Mouse (Mus musculus) spleen, embryonic (tissue): ENCODE measurements at regions not wholly inside any gene's neighbourhood (a gene's known extent, or its start where the extent isn't known, plus 50 kb on each side); places are given as distances from the start of the nearest gene placed in this dataset.

ENCODE experiments used
- CTCF ChIA-PET: fragments of 350-600 bp; sonication (Branson Sonifier 250); formaldehyde crosslinking; loops from one replicate; lab custom pipeline; 2022; lab: Charles Lee

- CTCF ChIA-PET: no interaction called here
These were observed 136.9 kb downstream of the Uaca start for GRCm38 (mm10) chr9:60931290-60931689.

GRCm38 (mm10) chr9:60936937-60937336, 142.6 kb downstream of the Uaca start:
- CTCF ChIA-PET: interaction anchor here (0.8 kb wide), 1 partner anchor 61 kb away, joined by 3 read pairs; no protein-coding TSS in a partner anchor

- CTCF ChIA-PET: no interaction called here
These were observed 145.8 kb downstream of the Uaca start for GRCm38 (mm10) chr9:60939858-60940804.

GRCm38 (mm10) chr9:60947363-60947762, 153.0 kb downstream of the Uaca start:
- CTCF ChIA-PET: no interaction called here

- CTCF ChIA-PET: interaction anchor here (0.6 kb wide), 1 partner anchor 11 kb away, joined by 4 read pairs; no protein-coding TSS in a partner anchor
These were observed 154.3 kb downstream of the Uaca start for GRCm38 (mm10) chr9:60948531-60949070.

GRCm38 (mm10) chr9:60950161-60950560, 155.8 kb downstream of the Uaca start:
- CTCF ChIA-PET: interaction anchor here (0.7 kb wide), 1 partner anchor 1193 kb away, joined by 3 read pairs; no protein-coding TSS in a partner anchor

GRCm38 (mm10) chr9:60951071-60951561, 156.8 kb downstream of the Uaca start:
- CTCF ChIA-PET: no interaction called here

- CTCF ChIA-PET: no interaction called here
These were observed 163.1 kb downstream of the Uaca start for GRCm38 (mm10) chr9:60957438-60957837.

GRCm38 (mm10) chr9:60959537-60959936, 165.2 kb downstream of the Uaca start:
- CTCF ChIA-PET: interaction anchor here (0.6 kb wide), 1 partner anchor 11 kb away, joined by 4 read pairs; no protein-coding TSS in a partner anchor

GRCm38 (mm10) chr9:60962086-60962485, 167.7 kb downstream of the Uaca start:
- CTCF ChIA-PET: no interaction called here

GRCm38 (mm10) chr9:60965641-60966040, 171.3 kb downstream of the Uaca start:
- CTCF ChIA-PET: no interaction called here

GRCm38 (mm10) chr9:60968281-60969031, 174.1 kb downstream of the Uaca start:
- CTCF ChIA-PET: interaction anchor here (1.4 kb wide), 1 partner anchor 30 kb away, joined by 3 read pairs; no protein-coding TSS in a partner anchor

- CTCF ChIA-PET: no interaction called here
These were observed 178.0 kb downstream of the Uaca start for GRCm38 (mm10) chr9:60972201-60972910.

- CTCF ChIA-PET: no interaction called here
These were observed 180.2 kb downstream of the Uaca start for GRCm38 (mm10) chr9:60974546-60974945.

- CTCF ChIA-PET: no interaction called here
These were observed 188.2 kb downstream of the Uaca start for GRCm38 (mm10) chr9:60982383-60983085.

- CTCF ChIA-PET: no interaction called here
These were observed 188.9 kb downstream of the Uaca start for GRCm38 (mm10) chr9:60983246-60983645.

- CTCF ChIA-PET: interaction anchor here (0.6 kb wide), 1 partner anchor 102 kb away, joined by 8 read pairs; no protein-coding TSS in a partner anchor
These were observed 193.8 kb downstream of the Uaca start for GRCm38 (mm10) chr9:60988113-60988512.

GRCm38 (mm10) chr9:60989670-60990391, 195.5 kb downstream of the Uaca start:
- CTCF ChIA-PET: no interaction called here

GRCm38 (mm10) chr9:60991509-60991908, 197.2 kb downstream of the Uaca start:
- CTCF ChIA-PET: interaction anchor here (0.6 to 1.4 kb wide), 2 partner anchors 21 to 105 kb away, joined by 4 read pairs; no protein-coding TSS in a partner anchor
